Mouse (Mus musculus): ENCODE measurements around the gene Zeb2. TPM values are rescaled to one million over a fixed set of nuclear protein-coding genes. Genes with fewer than 3 reads are reported as not detected.

Gene Zeb2
- 25.2 and 27.2 TPM in 2 replicates for polyA plus RNA-seq (2012; rRNA removed)
- polyA plus RNA-seq (2014; fragmentation: Nextera tagmentation; extraction: Ambion mirVana) = 39.8 and 43.9 TPM in 2 replicates

- H3K27me3 ChIP-seq (ENCODE audit: control insufficient read depth, insufficient read depth, low read length) = peaks cover 32% of the 10 kb centered on the region
- H3K9me3 ChIP-seq (ENCODE audit: control insufficient read depth, low read length) = no peaks in the 10 kb centered on the region
- peak within 1 kb of the TSS; percentile 83 for H3K4me2 ChIP-seq (replicated peaks; ENCODE audit: low read depth, low read length, severe bottlenecking)
- H3K36me3 ChIP-seq (ENCODE audit: control insufficient read depth, insufficient read depth, low read length) = no peaks in the 10 kb centered on the region
- peak within 1 kb of the TSS; percentile 49 for H3K4me3 ChIP-seq (replicated peaks; ENCODE audit: low read length)
- 0 out of 2 replicates have a peak, but pooled peaks cover 4% of the 10 kb centered on the region for H3K4me1 ChIP-seq (ENCODE audit: control insufficient read depth, insufficient read depth, low read length)
- H3K9ac ChIP-seq (ENCODE audit: low read depth, low read length, severe bottlenecking) = peak within 1 kb of the TSS; percentile 70
- TF ChIP-seq POLR2A (IDR thresholded peaks at IDR 0.05; ENCODE audit: borderline replicate concordance, extremely low read depth, insufficient read depth, insufficient read length) = no peak
- DNase-seq (ENCODE audit: low spot score) (peak; percentile 36), ATAC-seq (ENCODE audit: low FRiP score, low read depth) (peak; percentile 72)
- peak within 1 kb of the TSS; percentile 49 for H3K27ac ChIP-seq (replicated peaks; ENCODE audit: low read depth, low read length)
- WGBS = under 1% methylated on average over 30 of the region's 39 CpGs
Observed at GRCm38 (mm10) chr2:45117087-45117561, at the start of gene Zeb2. Gene Zeb2 (minus strand): TSS chr2:45117395.

DNA sequence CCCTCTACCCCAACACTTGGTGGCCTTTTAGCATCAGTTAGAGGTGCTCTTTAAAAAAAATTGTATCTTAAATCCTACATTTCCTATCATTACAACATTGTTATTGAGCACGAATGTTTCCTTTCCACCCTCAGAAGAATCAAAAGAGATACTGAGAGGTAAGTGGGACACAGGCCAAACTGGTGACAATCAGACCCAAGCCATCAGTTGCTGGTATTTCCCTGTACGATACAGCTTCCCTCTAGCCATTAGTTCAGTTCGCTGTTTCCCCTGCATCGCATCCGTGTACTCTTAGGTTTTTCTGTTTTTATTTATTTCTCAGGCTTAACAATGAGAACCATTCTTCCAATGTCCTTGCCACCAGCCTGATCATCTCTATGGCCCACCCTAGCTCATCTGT, 41.6 kb upstream of the Zeb2 start:
- Histone ChIP-seq H3K9ac (ENCODE audit: low read depth, low read length, severe bottlenecking) (no peak overlapping the region), H3K36me3 (ENCODE audit: control insufficient read depth, insufficient read depth, low read length) (no peaks in the 10 kb centered on the region), H3K4me3 (replicated peaks; ENCODE audit: low read length) (no peak overlapping the region), H3K27ac (replicated peaks; ENCODE audit: low read depth, low read length) (no peak overlapping the region), H3K4me1 (ENCODE audit: control insufficient read depth, insufficient read depth, low read length) (no peaks in the 10 kb centered on the region), H3K4me2 (replicated peaks; ENCODE audit: low read depth, low read length, severe bottlenecking) (no peak overlapping the region), H3K27me3 (ENCODE audit: control insufficient read depth, insufficient read depth, low read length) (no peaks in the 10 kb centered on the region; the same call in 1 of the 2 replicates), H3K9me3 (ENCODE audit: control insufficient read depth, low read length) (no peaks in the 10 kb centered on the region)
- ATAC-seq (ENCODE audit: low FRiP score, low read depth) (no peak), DNase-seq (ENCODE audit: low spot score) (no peak)
- TF ChIP-seq POLR2A (IDR thresholded peaks at IDR 0.05; ENCODE audit: borderline replicate concordance, extremely low read depth, insufficient read depth, insufficient read length) = no peak
- 87% methylated on average over 5 of the region's 5 CpGs for WGBS

DNA sequence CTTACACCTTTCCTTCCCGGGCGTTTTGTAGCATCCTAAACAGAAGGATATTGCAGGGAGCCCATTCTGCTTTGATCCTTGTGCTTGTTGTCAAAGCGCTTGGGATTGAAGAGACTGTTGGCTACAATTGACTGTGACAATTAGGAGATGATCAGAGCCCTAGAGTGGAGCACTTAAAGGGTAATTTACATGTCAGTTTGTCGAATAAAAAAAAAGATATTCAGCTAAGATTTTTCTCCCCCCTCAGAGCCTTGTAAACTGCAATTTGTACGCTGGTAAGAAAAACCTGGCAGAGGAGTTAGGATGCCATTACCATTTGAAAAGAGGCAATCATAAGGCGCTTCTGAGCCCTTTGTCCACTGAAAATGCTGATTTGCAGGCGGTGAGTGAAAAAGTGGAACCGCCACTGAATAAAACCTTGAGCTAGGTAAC, 41.2 kb upstream of the Zeb2 start:
- no peak overlapping the region for H3K27ac ChIP-seq (replicated peaks; ENCODE audit: low read depth, low read length)
- H3K9me3 ChIP-seq (ENCODE audit: control insufficient read depth, low read length) = no peaks in the 10 kb centered on the region
- H3K4me2 ChIP-seq (replicated peaks; ENCODE audit: low read depth, low read length, severe bottlenecking) = peak overlapping the region; percentile 33; the same call in 1 of the 2 replicates
- DNase-seq (ENCODE audit: low spot score) (no peak), ATAC-seq (ENCODE audit: low FRiP score, low read depth) (no peak)
- 22% methylated on average over 8 of the region's 8 CpGs for WGBS
- TF ChIP-seq POLR2A (IDR thresholded peaks at IDR 0.05; ENCODE audit: borderline replicate concordance, extremely low read depth, insufficient read depth, insufficient read length) = no peak
- no peaks in the 10 kb centered on the region; the same call in 1 of the 2 replicates for H3K27me3 ChIP-seq (ENCODE audit: control insufficient read depth, insufficient read depth, low read length)
- H3K9ac ChIP-seq (ENCODE audit: low read depth, low read length, severe bottlenecking) = no peak overlapping the region
- no peaks in the 10 kb centered on the region for H3K4me1 ChIP-seq (ENCODE audit: control insufficient read depth, insufficient read depth, low read length)
- no peak overlapping the region for H3K4me3 ChIP-seq (replicated peaks; ENCODE audit: low read length)
- H3K36me3 ChIP-seq (ENCODE audit: control insufficient read depth, insufficient read depth, low read length) = no peaks in the 10 kb centered on the region

DNA sequence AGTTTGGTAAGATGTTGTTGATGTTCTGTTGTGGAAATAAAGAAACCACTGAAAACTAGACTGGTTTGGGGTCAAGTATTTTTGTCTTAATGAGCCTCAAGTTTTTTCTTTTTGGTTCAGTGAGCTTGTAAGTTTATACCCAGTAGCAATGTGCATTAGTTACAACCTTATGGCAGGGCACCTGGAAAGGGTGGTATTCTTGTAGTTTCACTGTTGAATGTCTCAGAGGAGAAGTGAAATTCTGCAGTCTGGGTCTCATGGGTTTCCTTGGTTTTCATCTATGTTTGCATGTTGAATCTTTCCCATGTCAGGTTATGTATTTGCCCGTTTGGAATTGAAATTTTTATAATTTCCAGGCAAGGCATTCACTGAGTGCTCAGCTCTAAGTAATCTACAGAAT, 36.1 kb upstream of the Zeb2 start:
- H3K4me1 ChIP-seq (ENCODE audit: control insufficient read depth, insufficient read depth, low read length) = no peaks in the 10 kb centered on the region
- ATAC-seq (ENCODE audit: low FRiP score, low read depth) (no peak), DNase-seq (ENCODE audit: low spot score) (no peak)
- no peak overlapping the region for H3K9ac ChIP-seq (ENCODE audit: low read depth, low read length, severe bottlenecking)
- H3K27me3 ChIP-seq (ENCODE audit: control insufficient read depth, insufficient read depth, low read length) = no peaks in the 10 kb centered on the region; the same call in 1 of the 2 replicates
- no peak overlapping the region for H3K27ac ChIP-seq (replicated peaks; ENCODE audit: low read depth, low read length)
- H3K36me3 ChIP-seq (ENCODE audit: control insufficient read depth, insufficient read depth, low read length) = no peaks in the 10 kb centered on the region
- H3K9me3 ChIP-seq (ENCODE audit: control insufficient read depth, low read length) = no peaks in the 10 kb centered on the region
- no peak overlapping the region for H3K4me2 ChIP-seq (replicated peaks; ENCODE audit: low read depth, low read length, severe bottlenecking)
- no peak overlapping the region for H3K4me3 ChIP-seq (replicated peaks; ENCODE audit: low read length)
- TF ChIP-seq POLR2A (IDR thresholded peaks at IDR 0.05; ENCODE audit: borderline replicate concordance, extremely low read depth, insufficient read depth, insufficient read length) = no peak
- WGBS = 63% methylated on average over 1 of the region's 1 CpGs

DNA sequence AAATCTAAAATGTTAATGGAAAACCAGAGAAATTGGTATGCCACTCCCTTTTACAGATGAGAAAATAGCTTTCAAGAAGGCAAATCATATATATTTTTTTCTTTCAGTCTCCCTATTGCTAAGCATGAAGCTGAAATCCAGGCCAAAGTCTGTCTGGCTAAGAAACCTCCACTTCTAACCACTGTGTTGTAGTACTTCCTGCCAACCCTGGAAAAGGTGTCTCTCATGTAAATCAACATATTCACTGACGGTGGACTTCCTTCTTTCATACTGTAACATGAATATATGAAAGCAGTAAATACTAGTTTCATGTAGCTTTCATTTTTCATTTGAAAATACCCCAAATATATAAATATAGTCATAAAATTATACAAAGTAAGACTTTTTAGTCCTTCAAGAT, 26.0 kb upstream of the Zeb2 start:
- DNase-seq (ENCODE audit: low spot score) = no peak
- H3K9ac ChIP-seq (ENCODE audit: low read depth, low read length, severe bottlenecking) = no peak overlapping the region
- H3K4me2 ChIP-seq (replicated peaks; ENCODE audit: low read depth, low read length, severe bottlenecking) = no peak overlapping the region
- no peak for ATAC-seq (ENCODE audit: low FRiP score, low read depth)
- no peaks in the 10 kb centered on the region for H3K36me3 ChIP-seq (ENCODE audit: control insufficient read depth, insufficient read depth, low read length)
- H3K27ac ChIP-seq (replicated peaks; ENCODE audit: low read depth, low read length) = no peak overlapping the region
- WGBS = 80% methylated on average over 1 of the region's 1 CpGs
- H3K4me1 ChIP-seq (ENCODE audit: control insufficient read depth, insufficient read depth, low read length) = no peaks in the 10 kb centered on the region
- no peaks in the 10 kb centered on the region for H3K9me3 ChIP-seq (ENCODE audit: control insufficient read depth, low read length)
- no peak overlapping the region for H3K4me3 ChIP-seq (replicated peaks; ENCODE audit: low read length)
- H3K27me3 ChIP-seq (ENCODE audit: control insufficient read depth, insufficient read depth, low read length) = no peaks in the 10 kb centered on the region
- no peak for TF ChIP-seq POLR2A (IDR thresholded peaks at IDR 0.05; ENCODE audit: borderline replicate concordance, extremely low read depth, insufficient read depth, insufficient read length)

All from limb, embryonic 14.5 days (tissue).